Mouse (Mus musculus) thymus, postnatal 10 days (tissue): ENCODE results near the gene Nxph4.
A peak's percentile ranks its signal among the peaks of the same experiment; 100 is the strongest.

ENCODE experiments used
- DNase-seq, 2 experiments: peaks; one replicate each; pipeline ENCODE4 v3.0.0; 2021; ENCODE audit warnings: low spot score in 2 of 2

Nxph4 gene

DNA sequence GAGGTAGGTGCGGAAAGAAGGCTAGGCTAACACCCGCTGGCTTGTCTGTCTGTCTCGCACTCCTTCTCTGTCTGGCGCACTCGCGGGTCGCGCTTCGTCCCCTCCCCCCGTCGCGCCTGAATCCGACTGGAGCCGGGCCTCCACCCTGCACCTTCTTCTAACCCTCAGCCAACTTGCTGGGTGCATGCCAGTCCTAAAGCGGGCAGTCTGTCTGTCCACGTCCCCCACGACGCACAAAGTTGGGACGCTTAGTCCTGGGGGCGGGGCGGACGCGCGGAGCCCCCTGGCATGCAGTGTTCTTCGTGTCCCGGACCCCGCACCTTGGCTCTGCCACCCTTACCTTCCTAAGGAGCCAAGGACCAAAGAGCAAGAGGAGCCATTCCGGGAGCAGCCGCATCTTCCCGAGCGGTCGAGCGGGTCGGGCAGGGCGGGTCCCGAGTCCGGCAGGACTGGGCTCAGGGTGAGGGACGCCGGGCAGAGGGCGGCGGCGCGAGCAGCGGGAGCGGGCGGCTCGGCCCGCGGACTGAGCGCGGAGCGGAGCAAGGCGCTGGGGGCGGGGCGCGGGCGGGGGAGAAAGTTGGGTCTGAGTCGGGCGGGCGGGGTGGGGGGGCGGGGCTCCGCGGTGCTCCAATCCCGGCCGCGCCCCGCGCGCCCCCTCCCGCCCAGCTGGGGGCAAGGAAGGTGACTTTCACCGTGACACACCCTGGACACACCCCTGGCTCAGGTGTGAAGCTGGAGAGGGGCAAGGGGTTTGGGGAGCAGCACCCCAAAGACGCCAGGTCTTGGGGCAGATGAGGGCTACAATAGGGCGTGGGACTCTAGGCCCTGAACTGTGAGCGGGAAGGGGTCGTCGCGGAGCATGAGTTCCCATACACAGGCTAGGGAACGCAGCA, at the start of gene Nxph4:
Nxph4 (minus strand) TSS at position 524 of the 893 bp plus-strand sequence.
- DNase-seq = no peak

DNA sequence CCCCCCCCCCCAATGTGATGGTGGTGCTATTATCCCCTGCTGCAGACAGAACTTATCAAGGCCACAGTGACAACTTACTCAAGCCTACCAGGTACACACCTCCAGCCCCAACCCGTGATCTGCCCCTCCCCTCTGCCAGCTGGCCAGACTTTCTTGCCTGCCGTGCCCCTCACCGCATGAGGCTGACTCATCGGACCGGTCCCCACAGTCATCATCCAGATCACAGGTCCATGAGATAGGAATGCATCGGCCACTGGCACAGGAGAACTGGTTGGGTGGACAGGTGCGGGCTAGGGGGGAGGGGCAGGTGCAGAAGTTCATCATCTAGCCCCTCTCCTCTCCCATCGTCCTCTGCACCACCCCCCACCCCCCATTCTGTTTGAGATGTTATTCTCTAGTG, 49.3 kb upstream of the Nxph4 start:
- DNase-seq = no peak

DNA sequence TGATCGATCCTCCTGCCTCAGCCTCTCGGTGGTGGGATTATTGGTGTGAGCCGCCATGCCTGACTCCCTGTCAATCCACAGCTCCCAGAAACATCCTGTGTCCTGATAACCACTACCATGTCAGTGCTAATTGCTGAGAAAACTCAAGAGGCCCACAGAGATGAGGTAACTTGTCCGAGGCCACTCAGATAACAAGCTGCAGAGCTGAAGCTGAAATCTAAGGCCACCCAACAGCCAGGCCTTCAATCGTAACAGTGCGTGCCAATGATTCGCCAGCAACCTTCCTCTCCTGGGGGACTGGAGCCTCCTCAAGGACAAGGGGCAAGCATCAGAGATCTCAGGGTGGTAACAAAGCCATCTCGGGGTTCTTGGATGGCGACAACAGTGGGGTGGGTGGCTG, 46.9 kb upstream of the Nxph4 start:
- DNase-seq = no peak

DNA sequence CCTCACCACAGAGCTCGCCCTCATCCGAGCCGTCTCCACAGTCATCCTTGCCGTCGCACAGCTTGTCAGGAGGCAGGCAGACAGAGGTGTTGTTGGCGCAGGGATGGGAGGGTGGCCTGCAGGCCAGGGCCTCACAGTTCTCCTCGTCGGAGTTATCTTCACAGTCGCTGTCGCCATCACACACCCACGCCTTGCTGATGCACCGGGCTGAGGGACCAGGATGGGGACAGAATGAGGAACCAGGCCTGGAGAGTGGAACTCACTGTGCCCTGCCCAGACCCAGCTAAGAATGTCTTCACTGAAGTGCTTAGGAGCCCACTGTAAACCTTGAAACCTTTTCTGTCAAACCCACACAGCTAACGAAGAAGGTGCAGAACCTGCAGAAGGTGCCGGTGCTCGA, 43.6 kb upstream of the Nxph4 start:
- no peak for DNase-seq

DNA sequence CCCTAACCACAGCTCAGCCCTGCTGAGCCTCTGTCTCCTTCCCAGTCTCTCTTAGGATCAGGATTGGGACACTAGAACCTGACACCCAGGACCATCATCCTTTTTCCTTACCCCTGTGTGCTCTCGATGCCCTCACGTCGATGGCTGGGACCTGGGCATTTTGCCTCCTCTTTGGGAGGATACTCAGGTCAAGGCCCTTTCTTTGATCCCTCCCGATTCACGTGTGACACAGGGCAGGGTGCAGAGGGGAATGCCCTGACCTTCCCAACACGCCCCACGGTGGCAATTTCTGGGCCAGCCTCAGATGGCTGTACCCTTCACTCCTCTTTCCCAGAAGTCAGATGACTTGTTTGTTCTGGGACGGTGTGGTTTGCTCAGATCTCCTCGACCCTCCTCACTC, 42.8 kb upstream of the Nxph4 start:
- no peak for DNase-seq

DNA sequence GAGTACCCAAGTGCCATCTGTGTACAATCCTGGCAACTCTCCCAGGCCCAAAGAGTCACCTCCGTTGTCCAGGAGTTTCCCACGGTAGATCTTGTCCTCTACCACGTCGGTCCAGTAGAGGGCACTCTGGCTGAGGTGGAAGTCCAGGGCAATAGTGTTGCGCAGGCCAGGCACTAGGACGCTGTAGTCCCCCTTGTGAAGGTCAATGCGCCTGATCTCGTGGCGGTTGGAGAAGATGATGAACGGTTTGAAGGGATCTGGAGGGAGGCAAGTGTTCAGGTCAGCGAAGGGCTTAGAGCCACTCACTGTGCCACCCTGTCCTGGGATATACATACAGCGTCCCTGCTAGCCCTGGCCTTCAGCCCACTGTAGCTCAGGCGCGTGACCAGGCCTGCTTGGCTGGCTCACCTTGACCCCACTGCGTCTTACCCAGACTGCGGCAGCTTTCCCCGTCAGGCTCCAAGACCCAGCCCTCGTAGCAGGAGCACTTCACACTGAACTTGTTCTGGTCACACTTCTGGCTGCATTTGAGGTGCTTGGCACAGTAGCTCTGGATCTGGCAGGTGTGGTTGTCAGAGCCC, 42.1 kb upstream of the Nxph4 start:
- peak in 1 of 2 experiments; percentile 47 for DNase-seq

DNA sequence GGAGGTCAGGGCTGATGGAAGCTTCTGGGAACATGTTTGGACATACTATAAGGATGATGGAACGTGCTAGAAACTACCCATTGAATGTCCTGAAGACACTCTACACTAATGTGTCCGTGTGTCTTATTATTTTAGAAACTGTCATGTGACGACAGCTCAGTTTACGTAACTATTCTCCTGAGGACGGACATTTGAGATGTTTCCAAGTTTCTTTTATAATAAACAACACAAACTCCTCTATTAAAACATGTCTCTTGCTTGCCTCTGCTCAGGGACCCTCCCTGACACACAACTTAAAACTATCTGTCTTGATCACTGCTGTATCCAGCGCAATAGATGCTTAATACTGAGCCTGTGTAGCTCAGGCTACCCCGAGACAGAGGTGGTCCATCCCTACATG, 41.4 kb upstream of the Nxph4 start:
- no peak for DNase-seq

DNA sequence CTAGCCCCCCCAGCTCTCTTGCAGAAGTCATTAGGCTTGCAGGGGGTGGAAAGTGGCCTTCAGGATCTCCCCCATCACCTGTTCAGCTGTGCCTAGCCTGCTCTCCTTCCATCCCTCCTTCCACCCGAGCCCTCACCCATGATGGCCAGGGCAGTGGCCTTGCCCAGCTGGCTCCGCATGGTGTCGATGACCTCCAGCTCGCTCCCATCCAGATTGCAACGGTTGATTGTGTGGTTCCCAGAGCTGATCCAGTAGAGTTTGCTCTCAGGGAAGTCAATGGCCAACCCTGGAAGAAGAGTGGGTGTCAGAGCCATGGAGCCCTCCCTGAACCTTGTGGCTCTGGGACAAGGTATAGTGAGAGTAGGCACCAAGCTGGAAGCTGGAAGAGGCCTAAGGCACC, 37.9 kb upstream of the Nxph4 start:
- DNase-seq = no peak

DNA sequence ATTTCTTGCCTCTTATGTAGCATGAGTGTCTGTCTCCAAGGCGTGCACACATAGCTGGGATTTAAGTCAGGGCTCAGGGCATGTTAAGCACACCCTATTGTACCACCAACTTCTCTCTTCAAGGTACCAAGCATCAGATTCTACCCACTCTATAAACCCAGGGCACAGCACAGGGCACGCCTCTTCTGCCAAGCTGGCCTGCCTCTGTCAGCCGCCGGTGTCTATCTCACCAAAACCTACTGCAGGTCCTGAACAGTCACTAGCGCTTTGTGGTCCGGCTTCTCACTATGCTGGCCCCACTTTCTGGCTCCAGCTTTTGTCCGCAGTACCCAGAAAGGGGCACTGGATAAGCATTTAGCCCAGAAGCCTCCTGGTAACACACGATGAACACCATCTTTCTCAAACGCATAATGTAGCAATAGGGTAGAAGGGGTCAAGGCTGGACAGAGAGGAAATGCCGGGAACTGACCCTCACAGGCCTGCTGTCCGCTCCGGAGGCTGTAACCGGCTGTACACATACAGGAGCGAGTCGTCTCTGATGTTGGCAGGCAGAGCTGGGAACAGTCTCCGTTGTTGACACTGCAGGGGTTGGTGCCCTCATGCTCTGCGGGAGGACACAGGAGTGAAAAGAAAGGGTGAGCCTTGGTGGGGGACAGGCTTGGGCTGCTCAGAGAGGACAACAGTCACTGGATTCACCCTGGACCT, 36.7 kb upstream of the Nxph4 start:
- DNase-seq = no peak

DNA sequence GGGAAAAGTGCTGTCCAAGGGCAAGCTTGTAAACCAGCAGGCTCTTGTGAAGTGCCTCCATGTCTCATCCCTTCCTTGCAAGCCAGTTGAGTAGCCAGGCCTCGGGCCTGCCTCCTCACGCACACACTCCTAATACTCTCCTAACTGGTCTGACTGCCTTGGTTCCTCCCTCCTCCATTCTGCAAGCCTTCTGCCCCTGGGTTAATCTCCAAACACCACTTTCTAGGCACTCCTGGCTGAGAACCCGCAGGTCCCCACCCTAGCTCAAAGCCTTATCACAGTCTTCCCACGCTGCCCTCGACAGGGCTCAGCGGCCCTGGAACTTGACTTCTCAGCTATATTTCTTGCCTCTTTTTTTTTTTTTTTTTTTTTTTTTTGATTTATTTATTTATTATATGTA, 36.0 kb upstream of the Nxph4 start:
- DNase-seq = no peak

DNA sequence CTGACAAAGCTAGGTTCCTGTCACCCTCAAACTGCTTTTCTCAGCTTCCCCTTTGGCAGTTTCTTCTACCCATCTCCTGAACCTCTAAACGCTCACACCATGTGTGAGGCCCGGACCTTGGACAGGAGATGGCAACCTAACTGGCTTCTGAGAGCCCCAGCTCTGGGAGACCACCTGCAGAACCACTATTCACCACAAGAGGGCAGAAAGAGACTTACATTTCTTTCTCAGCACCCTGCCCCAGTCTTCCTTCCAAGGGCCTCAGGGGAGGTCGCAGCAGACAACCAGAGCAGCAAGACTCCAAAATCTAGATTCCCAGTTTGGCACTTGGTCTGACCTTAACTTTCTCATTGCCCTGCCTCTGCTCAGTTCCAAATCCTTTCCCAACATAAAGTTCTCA, 35.1 kb upstream of the Nxph4 start:
- DNase-seq = peak; percentile 61 to 85

DNA sequence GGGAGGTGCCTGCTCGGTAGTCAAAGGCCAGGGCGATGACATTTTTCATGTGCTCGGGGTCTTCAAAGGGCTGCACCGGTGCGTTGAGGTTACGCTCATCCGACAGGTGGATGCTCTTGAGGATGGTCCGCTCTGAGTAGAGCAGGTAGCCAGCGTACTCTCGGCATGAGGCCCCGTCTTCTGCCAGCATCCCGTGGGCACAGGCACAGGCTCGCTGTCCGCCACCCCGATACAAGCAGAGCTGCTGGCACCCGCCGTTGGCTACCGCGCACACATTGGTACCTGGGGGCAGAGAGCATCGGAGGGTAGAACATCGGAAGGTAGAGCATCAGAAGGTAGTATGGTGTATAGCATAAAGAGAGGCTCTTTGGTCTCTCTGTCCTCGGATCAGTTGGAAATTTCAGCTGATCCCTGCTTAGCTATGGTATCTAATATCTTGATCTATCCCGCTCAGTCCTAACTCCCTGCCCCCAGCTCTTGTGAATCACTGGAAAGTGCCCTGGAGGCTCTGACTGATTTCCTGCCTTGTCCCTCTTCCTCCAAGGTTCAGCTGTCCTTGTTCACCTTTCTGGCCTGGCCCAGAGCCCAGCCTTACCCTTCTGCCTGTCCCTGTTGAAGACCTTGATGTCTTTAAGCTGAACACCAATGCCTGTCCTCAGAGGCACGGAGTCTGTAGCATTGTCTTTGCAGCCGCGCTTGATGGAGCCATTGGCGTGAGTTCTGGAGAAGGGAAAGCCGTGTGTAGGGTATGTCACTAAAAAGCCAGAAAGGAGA, 32.4 kb upstream of the Nxph4 start:
- no peak for DNase-seq

DNA sequence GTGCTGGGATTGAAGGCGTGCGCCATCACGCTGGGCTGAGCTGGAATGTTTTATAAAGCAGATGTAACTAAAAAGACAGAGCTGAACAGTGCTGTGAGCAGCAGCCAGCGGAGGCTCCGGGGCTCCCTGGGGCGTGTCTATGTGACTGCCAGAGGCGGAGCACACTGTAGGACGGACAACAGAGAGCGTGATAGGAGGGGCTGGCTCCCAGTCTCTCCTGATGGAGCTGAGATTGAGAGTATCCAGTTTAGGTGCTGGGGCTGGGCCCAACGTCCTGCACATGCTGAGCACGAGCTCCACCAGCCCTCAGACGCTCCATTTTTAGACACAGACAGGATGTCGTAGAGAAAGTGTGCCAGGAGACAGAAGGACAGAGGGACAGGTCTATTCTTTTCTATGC, 29.9 kb upstream of the Nxph4 start:
- DNase-seq = no peak

DNA sequence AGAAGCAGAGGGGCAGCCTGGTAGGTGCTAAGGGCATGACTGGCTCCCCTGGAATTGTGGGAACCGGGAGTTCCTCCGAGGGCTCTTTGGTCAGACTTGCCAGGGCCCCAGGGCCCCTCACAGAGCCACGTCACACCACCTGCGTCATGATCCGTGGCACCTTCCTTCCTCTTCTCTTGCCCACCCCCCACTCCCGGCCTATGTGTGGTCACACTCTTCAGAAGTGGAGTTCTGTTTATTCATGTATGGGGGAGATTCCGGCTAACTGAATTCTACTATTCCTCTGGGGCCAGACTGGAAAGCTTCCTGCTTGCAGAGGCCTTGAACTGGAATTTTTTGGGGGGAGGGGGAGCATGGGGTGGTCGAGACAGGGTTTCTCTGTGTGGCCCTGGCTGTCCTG, 29.5 kb upstream of the Nxph4 start:
- no peak for DNase-seq

DNA sequence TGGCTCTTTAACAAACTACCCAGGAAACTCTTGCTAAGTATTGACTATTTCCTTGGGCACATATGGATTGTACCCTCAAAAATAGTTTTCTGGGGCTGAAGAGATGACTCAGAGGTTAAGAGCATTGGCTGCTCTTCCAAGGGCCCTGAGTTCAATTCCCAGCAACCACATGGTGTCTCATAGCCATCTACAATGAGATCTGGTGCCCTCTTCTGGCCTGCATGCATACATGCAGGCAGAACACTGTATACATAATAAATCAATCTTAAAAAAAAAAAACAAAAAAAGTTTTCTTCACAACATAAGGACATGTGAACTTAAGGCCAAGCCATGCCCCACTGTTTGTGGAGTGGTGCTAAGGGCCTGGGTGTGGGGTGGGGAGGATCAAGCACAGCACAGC, 26.8 kb upstream of the Nxph4 start:
- no peak for DNase-seq

DNA sequence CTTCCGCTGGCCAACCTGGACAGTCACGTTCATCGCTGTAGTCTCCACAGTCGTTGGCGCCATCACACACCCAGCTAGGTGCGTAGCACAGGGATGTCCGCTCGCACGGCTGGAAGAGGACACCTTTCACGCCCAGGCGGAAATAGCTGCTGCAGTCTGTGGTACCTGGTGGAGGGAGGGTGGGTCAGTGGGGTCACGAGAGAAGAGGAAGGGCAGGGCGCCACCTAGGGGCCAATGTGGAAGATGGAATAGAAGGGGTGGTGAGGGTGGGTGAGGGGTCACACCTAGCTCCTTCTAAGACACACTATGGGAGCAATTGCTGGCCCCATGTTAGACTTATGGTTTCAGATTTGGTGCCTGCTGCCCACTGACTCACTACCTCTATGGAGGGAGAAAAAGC, 23.0 kb upstream of the Nxph4 start:
- DNase-seq = peak in 1 of 2 experiments; percentile 37

DNA sequence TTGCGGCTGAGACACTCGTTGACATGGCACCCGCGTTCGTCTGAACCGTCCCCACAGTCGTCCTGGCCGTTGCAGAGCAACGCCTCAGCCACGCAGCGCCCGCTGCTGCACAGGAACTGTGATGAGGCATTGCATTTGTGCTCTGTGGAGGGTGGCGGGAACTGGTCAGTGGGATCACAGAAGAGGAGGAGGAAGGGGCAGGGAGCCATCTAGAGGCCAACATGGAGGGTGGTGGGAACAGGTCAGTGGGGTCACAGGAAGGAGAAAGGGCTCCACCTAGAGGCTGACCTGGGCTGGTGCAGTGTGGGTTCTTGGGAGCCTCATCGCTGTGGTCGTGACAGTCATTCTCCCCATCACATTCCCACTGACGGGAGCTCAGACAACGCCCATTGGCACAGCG, 21.3 kb upstream of the Nxph4 start:
- peak in 1 of 2 experiments; percentile 37 for DNase-seq

DNA sequence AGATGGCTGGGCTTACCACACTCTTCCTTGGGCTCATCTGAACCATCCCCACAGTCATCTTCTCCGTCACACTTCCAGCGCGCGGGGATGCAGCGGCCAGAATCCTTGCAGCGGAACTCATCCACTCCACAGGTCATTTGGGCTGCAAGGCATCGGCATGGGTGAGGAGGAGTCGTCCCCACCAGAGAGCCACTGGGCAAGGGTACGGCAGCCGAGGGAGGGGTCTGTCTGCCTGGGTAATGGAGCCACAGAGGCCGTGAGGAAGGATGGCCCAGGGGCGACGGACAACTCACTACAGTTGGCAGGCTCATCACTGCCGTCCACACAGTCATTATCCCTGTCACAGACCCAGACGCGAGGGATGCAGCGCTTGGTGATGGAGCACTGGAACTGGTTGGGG, 15.5 kb upstream of the Nxph4 start:
- no peak for DNase-seq

DNA sequence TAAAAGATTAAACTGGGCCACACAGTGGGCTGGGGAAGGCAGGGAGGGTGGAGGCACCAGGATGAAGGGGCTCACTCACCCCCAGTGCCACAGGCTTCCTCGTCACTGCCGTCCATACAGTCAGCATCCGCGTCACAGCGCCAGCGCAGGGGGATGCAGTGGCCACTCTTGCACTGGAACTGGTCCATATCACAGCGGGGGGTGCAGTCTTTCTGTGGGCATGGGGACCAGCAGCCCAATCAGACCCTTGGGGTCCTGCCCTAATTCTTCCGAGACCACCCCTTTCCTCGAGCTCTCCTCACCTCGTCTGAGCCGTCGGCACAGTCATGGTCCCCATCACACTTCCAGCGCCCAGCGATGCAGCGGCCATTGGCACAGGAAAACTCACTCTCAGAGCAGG, 13.9 kb upstream of the Nxph4 start:
- no peak for DNase-seq

DNA sequence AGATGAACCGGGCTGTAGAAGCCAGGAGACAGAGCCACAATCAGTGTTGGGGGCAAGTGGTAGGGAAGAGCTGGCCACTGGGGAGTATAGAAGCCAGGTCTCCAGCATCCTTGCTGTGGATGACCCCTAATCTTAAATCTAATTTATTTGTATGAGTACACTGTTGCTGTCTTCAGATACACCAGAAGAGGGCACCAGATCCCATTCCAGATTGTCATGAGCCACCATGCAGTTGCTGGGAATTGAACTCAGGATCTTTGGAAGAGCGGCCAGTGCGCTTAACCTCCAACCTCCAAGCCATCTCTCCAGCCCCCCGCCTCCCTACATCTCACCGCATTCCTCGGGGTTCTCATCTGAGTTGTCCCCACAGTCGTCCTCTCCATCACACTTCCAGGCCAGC, 12.1 kb upstream of the Nxph4 start:
- DNase-seq = no peak

DNA sequence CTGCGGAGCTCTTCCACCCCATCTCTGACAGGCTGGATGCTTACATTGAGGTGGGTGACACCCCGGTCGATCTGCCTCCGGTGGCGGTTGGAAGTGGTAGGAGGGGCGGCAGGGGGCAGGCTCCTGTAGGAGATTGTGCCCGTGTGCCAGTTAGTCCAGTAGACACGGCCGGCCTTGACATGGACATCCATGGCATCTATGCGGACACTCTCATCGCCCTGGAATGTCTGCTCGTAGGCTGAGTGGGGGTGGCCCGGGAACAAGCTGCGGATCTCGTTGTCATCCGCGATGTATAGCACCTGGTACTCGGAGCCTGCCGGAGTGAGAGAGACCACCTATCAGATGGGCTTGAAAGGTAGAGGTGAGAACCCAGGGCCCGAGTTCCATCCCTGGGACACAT, 10.0 kb upstream of the Nxph4 start:
- DNase-seq = no peak

DNA sequence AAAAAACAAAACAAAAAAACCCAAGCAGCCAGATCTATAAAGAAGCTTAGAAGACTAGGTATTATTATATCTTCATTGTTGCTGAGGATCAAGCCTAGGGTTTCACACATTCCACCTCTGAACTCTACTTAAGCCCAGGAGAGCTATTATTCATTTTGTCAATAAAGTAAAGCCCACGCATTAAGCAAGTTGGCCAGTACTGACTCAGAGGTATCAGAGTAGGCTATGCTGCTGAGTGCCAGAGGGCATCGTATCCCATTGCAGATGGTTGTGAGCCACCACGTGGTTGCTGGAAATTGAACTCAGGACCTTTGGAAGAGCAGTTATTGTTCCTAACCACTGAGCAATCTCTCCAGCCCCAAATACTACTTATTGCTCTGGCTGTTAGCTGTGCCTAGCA, 9.6 kb upstream of the Nxph4 start:
- DNase-seq = no peak
